8 mouse cellular contexts compared by ENCODE assay signal in genomic region chr16:18497865-18498515, GRCm38 (mm10). TPM values are rescaled to one million over a fixed set of nuclear protein-coding genes. Genes with fewer than 3 reads are reported as not detected.
DNase-seq lines count a peak whose midpoint lies in the region; ATAC-seq and TF ChIP-seq lines count a peak whose summit lies in the region.

No protein-coding gene starts in this region.

- peak overlapping the region; percentile 66 for H3K4me3 ChIP-seq in forebrain, postnatal 0 days (ENCODE audit: low read depth, low read length)
- H3K4me3 ChIP-seq in kidney, embryonic 16.5 days (ENCODE audit: low read length): peak overlapping the region; percentile 62

- H3K9ac ChIP-seq in forebrain, postnatal 0 days: peak overlapping the region; percentile 87
- peak overlapping the region; percentile 74 for H3K9ac ChIP-seq in kidney, embryonic 16.5 days (replicated peaks; ENCODE audit: low read length)

- H3K9me3 ChIP-seq in forebrain, postnatal 0 days (ENCODE audit: low read length): no peaks in the 10 kb centered on the region
- H3K9me3 ChIP-seq in kidney, embryonic 16.5 days (ENCODE audit: low read length): no peaks in the 10 kb centered on the region

- no peak for TF ChIP-seq CTCF in forebrain, postnatal 0 days (IDR thresholded peaks at IDR 0.05; ENCODE audit: low read depth)

- WGBS in forebrain, postnatal 0 days: 1% methylated on average over 6 of the region's 6 CpGs
- WGBS in kidney, embryonic 16.5 days: 2% methylated on average over 6 of the region's 6 CpGs

- peak; percentile 18; the same call in 1 of the 2 replicates for ATAC-seq in cerebellum, adult (ENCODE audit: insufficient number of reproducible peaks, low FRiP score, low TSS enrichment)
- ATAC-seq in forebrain, postnatal 0 days: peak; percentile 74
- peak; percentile 57; the same call in 1 of the 2 replicates for ATAC-seq in kidney, embryonic 16.5 days (ENCODE audit: low FRiP score, low TSS enrichment)
- ATAC-seq in megakaryocyte-erythroid progenitor cell, adult 5-6 weeks (replicated peaks; ENCODE audit: low FRiP score, low TSS enrichment, poor library complexity, severe bottlenecking): peak; percentile 47

- no peaks in the 10 kb centered on the region for H3K27me3 ChIP-seq in forebrain, postnatal 0 days (ENCODE audit: insufficient read depth, low read length)
- no peaks in the 10 kb centered on the region for H3K27me3 ChIP-seq in kidney, embryonic 16.5 days (ENCODE audit: insufficient read depth, low read length)

- H3K36me3 ChIP-seq in forebrain, postnatal 0 days (ENCODE audit: insufficient read depth): peaks cover 13% of the 10 kb centered on the region; the same call in 1 of the 2 replicates
- peaks cover 9% of the 10 kb centered on the region for H3K36me3 ChIP-seq in kidney, embryonic 16.5 days (ENCODE audit: insufficient read depth, low read length)

- no peak for DNase-seq in cerebellum, postnatal 4 days (ENCODE audit: low spot score in 2 of 2)
- DNase-seq in ovary, postnatal 36 days (ENCODE audit: low spot score): peak; percentile 22
- DNase-seq in ovary, adult 18-20 months (ENCODE audit: low spot score): no peak
- DNase-seq in forebrain, postnatal 0 days: no peak
- no peak for DNase-seq in spleen, postnatal 36 days (ENCODE audit: low spot score in 2 of 2)

- peaks cover 10% of the 10 kb centered on the region for H3K4me1 ChIP-seq in forebrain, postnatal 0 days (ENCODE audit: insufficient read depth)
- H3K4me1 ChIP-seq in kidney, embryonic 16.5 days (ENCODE audit: insufficient read depth, low read length): peaks cover 18% of the 10 kb centered on the region

- peak overlapping the region; percentile 85 for H3K4me2 ChIP-seq in forebrain, postnatal 0 days (ENCODE audit: low read depth)
- peak overlapping the region; percentile 89 for H3K4me2 ChIP-seq in kidney, embryonic 16.5 days (replicated peaks; ENCODE audit: low read depth, low read length)

- H3K27ac ChIP-seq in forebrain, postnatal 0 days (ENCODE audit: low read depth, low read length): peak overlapping the region; percentile 93
- peak overlapping the region; percentile 90 for H3K27ac ChIP-seq in kidney, embryonic 16.5 days (ENCODE audit: low read length)

RNA-seq across cellular contexts. Expression of gene Gnb1l, which starts 0.5 kb away (rescaled TPM):
- 12.3 and 13.0 TPM in 2 replicates for total RNA-seq in forebrain, postnatal 0 days (2014; rRNA removed)
- 16.9 and 20.7 TPM in 2 replicates for polyA plus RNA-seq in forebrain, postnatal 0 days (2015; fragmentation: Nextera tagmentation; extraction: Ambion mirVana)
- polyA plus RNA-seq in kidney, embryonic 16.5 days (2015; fragmentation: Nextera tagmentation; extraction: Ambion mirVana): 19.1 and 19.7 TPM in 2 replicates
- 14.6 and 17.1 TPM in 2 replicates for total RNA-seq in megakaryocyte-erythroid progenitor cell, adult 5-6 weeks (2014; fragmentation: Nextera tagmentation)
- total RNA-seq in megakaryocyte-erythroid progenitor cell, adult 5-6 weeks (2017): 5.8 and 10.1 TPM in 2 replicates

RNA-seq across cellular contexts. Expression of gene Rtl10, which starts 0.7 kb away (rescaled TPM):
- total RNA-seq in forebrain, postnatal 0 days (2014; rRNA removed): 3.8 and 7.7 TPM in 2 replicates
- 2.5 and 2.9 TPM in 2 replicates for polyA plus RNA-seq in forebrain, postnatal 0 days (2015; fragmentation: Nextera tagmentation; extraction: Ambion mirVana)
- 3.3 and 4.3 TPM in 2 replicates for polyA plus RNA-seq in kidney, embryonic 16.5 days (2015; fragmentation: Nextera tagmentation; extraction: Ambion mirVana)
- 18.9 and 23.1 TPM in 2 replicates for total RNA-seq in megakaryocyte-erythroid progenitor cell, adult 5-6 weeks (2014; fragmentation: Nextera tagmentation)
- total RNA-seq in megakaryocyte-erythroid progenitor cell, adult 5-6 weeks (2017): 7.4 and 9.1 TPM in 2 replicates

Comparison
In these comparisons a context has a peak if more than half of its experiments do, and no peak if none do; other contexts are left out.
1. ATAC-seq: peak in every context shown above with its lines; median percentile 74 in forebrain, postnatal 0 days; 57 in kidney, embryonic 16.5 days; 47 in megakaryocyte-erythroid progenitor cell, adult 5-6 weeks; 18 in cerebellum, adult.